Mouse (Mus musculus): Measurements from ENCODE around the gene Rtn4r. TPM values are rescaled to one million over a fixed set of nuclear protein-coding genes. Genes with fewer than 3 reads are reported as not detected.

Gene Rtn4r
- polyA plus RNA-seq, 1 experiment from 2014 or later = 3.4 TPM

- Histone ChIP-seq H3K9me3 (ENCODE audit: low read length) (no peaks in the 10 kb centered on the region), H3K36me3 (ENCODE audit: insufficient read depth, low read length) (no peaks in the 10 kb centered on the region), H3K27me3 (ENCODE audit: insufficient read depth, low read length) (no peaks in the 10 kb centered on the region), H3K9ac (replicated peaks; ENCODE audit: low read length) (no peak overlapping the region), H3K4me3 (ENCODE audit: low read length) (no peak overlapping the region), H3K4me2 (replicated peaks; ENCODE audit: low read depth, low read length) (no peak overlapping the region), H3K4me1 (ENCODE audit: insufficient read depth, low read length) (peaks cover 13% of the 10 kb centered on the region; the same call in 1 of the 2 replicates), H3K27ac (ENCODE audit: low read length) (no peak overlapping the region)
- no peak for ATAC-seq (ENCODE audit: low FRiP score, low TSS enrichment)
- WGBS = 28% methylated on average over 2 of the region's 2 CpGs
Measured at GRCm38 (mm10) chr16:18164642-18165238, 37.3 kb downstream of the Rtn4r start.

- H3K4me3 ChIP-seq (ENCODE audit: low read length) = no peak overlapping the region
- no peak overlapping the region for H3K9ac ChIP-seq (replicated peaks; ENCODE audit: low read length)
- ATAC-seq (ENCODE audit: low FRiP score, low TSS enrichment) = no peak
- H3K36me3 ChIP-seq (ENCODE audit: insufficient read depth, low read length) = no peaks in the 10 kb centered on the region
- H3K27me3 ChIP-seq (ENCODE audit: insufficient read depth, low read length) = no peaks in the 10 kb centered on the region
- H3K27ac ChIP-seq (ENCODE audit: low read length) = no peak overlapping the region
- H3K4me1 ChIP-seq (ENCODE audit: insufficient read depth, low read length) = no peaks in the 10 kb centered on the region
- H3K9me3 ChIP-seq (ENCODE audit: low read length) = no peaks in the 10 kb centered on the region
- 63% methylated on average over 6 of the region's 6 CpGs for WGBS
- no peak overlapping the region for H3K4me2 ChIP-seq (replicated peaks; ENCODE audit: low read depth, low read length)
Measured at GRCm38 (mm10) chr16:18166613-18167190, 39.3 kb downstream of the Rtn4r start.

- ATAC-seq (ENCODE audit: low FRiP score, low TSS enrichment) = no peak
Measured at GRCm38 (mm10) chr16:18169156-18169555, 41.7 kb downstream of the Rtn4r start.

GRCm38 (mm10) chr16:18169776-18170175 is 42.3 kb downstream of the Rtn4r start:
- no peaks in the 10 kb centered on the region for H3K9me3 ChIP-seq (ENCODE audit: low read length)
- H3K27me3 ChIP-seq (ENCODE audit: insufficient read depth, low read length) = no peaks in the 10 kb centered on the region
- WGBS = 84% methylated on average over 3 of the region's 3 CpGs
- ATAC-seq (ENCODE audit: low FRiP score, low TSS enrichment) = no peak
- no peak overlapping the region for H3K27ac ChIP-seq (ENCODE audit: low read length)
- no peak overlapping the region for H3K9ac ChIP-seq (replicated peaks; ENCODE audit: low read length)
- no peak overlapping the region for H3K4me2 ChIP-seq (replicated peaks; ENCODE audit: low read depth, low read length)
- no peaks in the 10 kb centered on the region for H3K4me1 ChIP-seq (ENCODE audit: insufficient read depth, low read length)
- H3K36me3 ChIP-seq (ENCODE audit: insufficient read depth, low read length) = no peaks in the 10 kb centered on the region
- H3K4me3 ChIP-seq (ENCODE audit: low read length) = no peak overlapping the region

More at GRCm38 (mm10) chr16:18169156-18169555, 41.7 kb downstream of the Rtn4r start:
- Histone ChIP-seq H3K4me2 (replicated peaks; ENCODE audit: low read depth, low read length) (no peak overlapping the region), H3K27me3 (ENCODE audit: insufficient read depth, low read length) (no peaks in the 10 kb centered on the region), H3K9me3 (ENCODE audit: low read length) (no peaks in the 10 kb centered on the region), H3K4me3 (ENCODE audit: low read length) (no peak overlapping the region), H3K36me3 (ENCODE audit: insufficient read depth, low read length) (no peaks in the 10 kb centered on the region), H3K4me1 (ENCODE audit: insufficient read depth, low read length) (no peaks in the 10 kb centered on the region), H3K9ac (replicated peaks; ENCODE audit: low read length) (no peak overlapping the region), H3K27ac (ENCODE audit: low read length) (no peak overlapping the region)
- 78% methylated on average over 5 of the region's 5 CpGs for WGBS

GRCm38 (mm10) chr16:18172266-18172855 is 44.9 kb downstream of the Rtn4r start:
- no peak overlapping the region for H3K9ac ChIP-seq (replicated peaks; ENCODE audit: low read length)
- 7% methylated on average over 7 of the region's 7 CpGs for WGBS
- no peaks in the 10 kb centered on the region for H3K27me3 ChIP-seq (ENCODE audit: insufficient read depth, low read length)
- H3K27ac ChIP-seq (ENCODE audit: low read length) = no peak overlapping the region
- no peaks in the 10 kb centered on the region for H3K4me1 ChIP-seq (ENCODE audit: insufficient read depth, low read length)
- no peak overlapping the region for H3K4me2 ChIP-seq (replicated peaks; ENCODE audit: low read depth, low read length)
- no peaks in the 10 kb centered on the region for H3K9me3 ChIP-seq (ENCODE audit: low read length)
- no peaks in the 10 kb centered on the region for H3K36me3 ChIP-seq (ENCODE audit: insufficient read depth, low read length)
- H3K4me3 ChIP-seq (ENCODE audit: low read length) = no peak overlapping the region
- ATAC-seq (ENCODE audit: low FRiP score, low TSS enrichment) = peak; percentile 25; the same call in 1 of the 2 replicates

- Histone ChIP-seq H3K4me2 (replicated peaks; ENCODE audit: low read depth, low read length) (no peak overlapping the region), H3K9ac (replicated peaks; ENCODE audit: low read length) (no peak overlapping the region), H3K4me1 (ENCODE audit: insufficient read depth, low read length) (no peaks in the 10 kb centered on the region), H3K27me3 (ENCODE audit: insufficient read depth, low read length) (no peaks in the 10 kb centered on the region), H3K4me3 (ENCODE audit: low read length) (no peak overlapping the region), H3K36me3 (ENCODE audit: insufficient read depth, low read length) (no peaks in the 10 kb centered on the region), H3K9me3 (ENCODE audit: low read length) (no peaks in the 10 kb centered on the region), H3K27ac (ENCODE audit: low read length) (no peak overlapping the region)
- no peak for ATAC-seq (ENCODE audit: low FRiP score, low TSS enrichment)
- WGBS = 87% methylated on average over 9 of the region's 9 CpGs
Measured at GRCm38 (mm10) chr16:18173231-18173630, 45.8 kb downstream of the Rtn4r start.

GRCm38 (mm10) chr16:18173788-18174187 is 46.3 kb downstream of the Rtn4r start:
- no peak overlapping the region for H3K27ac ChIP-seq (ENCODE audit: low read length)
- H3K4me2 ChIP-seq (replicated peaks; ENCODE audit: low read depth, low read length) = no peak overlapping the region
- no peaks in the 10 kb centered on the region for H3K4me1 ChIP-seq (ENCODE audit: insufficient read depth, low read length)
- 0 out of 2 replicates have a peak, but pooled peaks cover 2% of the 10 kb centered on the region for H3K27me3 ChIP-seq (ENCODE audit: insufficient read depth, low read length)
- no peaks in the 10 kb centered on the region for H3K9me3 ChIP-seq (ENCODE audit: low read length)
- H3K36me3 ChIP-seq (ENCODE audit: insufficient read depth, low read length) = no peaks in the 10 kb centered on the region
- ATAC-seq (ENCODE audit: low FRiP score, low TSS enrichment) = no peak
- no peak overlapping the region for H3K9ac ChIP-seq (replicated peaks; ENCODE audit: low read length)
- no peak overlapping the region for H3K4me3 ChIP-seq (ENCODE audit: low read length)
- WGBS = 73% methylated on average over 11 of the region's 11 CpGs

- no peak overlapping the region for H3K27ac ChIP-seq (ENCODE audit: low read length)
- no peaks in the 10 kb centered on the region for H3K9me3 ChIP-seq (ENCODE audit: low read length)
- 32% methylated on average over 6 of the region's 6 CpGs for WGBS
- H3K36me3 ChIP-seq (ENCODE audit: insufficient read depth, low read length) = no peaks in the 10 kb centered on the region
- peaks cover 3% of the 10 kb centered on the region for H3K4me1 ChIP-seq (ENCODE audit: insufficient read depth, low read length)
- H3K4me2 ChIP-seq (replicated peaks; ENCODE audit: low read depth, low read length) = no peak overlapping the region
- H3K4me3 ChIP-seq (ENCODE audit: low read length) = no peak overlapping the region
- no peak for ATAC-seq (ENCODE audit: low FRiP score, low TSS enrichment)
- peaks cover 2% of the 10 kb centered on the region; the same call in 1 of the 2 replicates for H3K27me3 ChIP-seq (ENCODE audit: insufficient read depth, low read length)
- no peak overlapping the region for H3K9ac ChIP-seq (replicated peaks; ENCODE audit: low read length)
Measured at GRCm38 (mm10) chr16:18175817-18176541, 48.5 kb downstream of the Rtn4r start.

GRCm38 (mm10) chr16:18176758-18177157 is 49.3 kb downstream of the Rtn4r start:
- H3K27ac ChIP-seq (ENCODE audit: low read length) = no peak overlapping the region
- peaks cover 10% of the 10 kb centered on the region for H3K4me1 ChIP-seq (ENCODE audit: insufficient read depth, low read length)
- peaks cover 5% of the 10 kb centered on the region; the same call in 1 of the 2 replicates for H3K27me3 ChIP-seq (ENCODE audit: insufficient read depth, low read length)
- no peak for ATAC-seq (ENCODE audit: low FRiP score, low TSS enrichment)
- H3K4me3 ChIP-seq (ENCODE audit: low read length) = no peak overlapping the region
- H3K4me2 ChIP-seq (replicated peaks; ENCODE audit: low read depth, low read length) = no peak overlapping the region
- no peaks in the 10 kb centered on the region for H3K9me3 ChIP-seq (ENCODE audit: low read length)
- no peak overlapping the region for H3K9ac ChIP-seq (replicated peaks; ENCODE audit: low read length)
- no peaks in the 10 kb centered on the region for H3K36me3 ChIP-seq (ENCODE audit: insufficient read depth, low read length)
- 65% methylated on average over 4 of the region's 4 CpGs for WGBS

Data from kidney, embryonic 16.5 days (tissue).